Comparison of ENCODE assay signal across 15 mouse cellular contexts in the genomic region with DNA sequence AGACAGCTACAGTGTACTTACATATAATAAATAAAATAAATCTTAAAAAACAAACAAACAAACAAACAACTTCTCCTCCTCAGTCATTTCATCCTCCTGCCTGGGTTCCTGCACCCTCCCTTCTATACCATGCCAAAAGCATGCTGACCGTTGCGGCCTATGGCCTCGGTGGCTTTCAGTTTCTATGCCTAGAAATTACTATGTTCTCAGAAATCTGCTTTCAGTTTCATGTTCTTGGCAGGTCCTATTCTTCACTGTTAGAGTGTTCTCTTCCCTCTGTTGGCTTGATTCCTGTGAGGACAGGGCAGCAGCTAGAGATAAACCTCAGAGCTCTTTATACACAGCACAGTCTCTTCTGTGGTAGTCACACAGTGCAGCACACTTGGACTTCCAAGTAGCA. TPM values are rescaled to one million over a fixed set of nuclear protein-coding genes. Genes with fewer than 3 reads are reported as not detected.
DNase-seq lines count a peak whose midpoint lies in the region; ATAC-seq lines count a peak whose summit lies in the region.
"Had no signal": no experiment of that assay in that cellular context is flagged by ENCODE, and none has a peak within 500 bp of the region (broad histone marks: within the 10 kb centered on the region; RNA-seq: fewer than 3 reads in every experiment).

No protein-coding gene starts in this region.

- H3K27me3 ChIP-seq in liver, embryonic 16.5 days (ENCODE audit: control insufficient read depth, insufficient read depth, low read depth, low read length) = no peaks in the 10 kb centered on the region
- H3K27me3 ChIP-seq in hindbrain, embryonic 10.5 days (ENCODE audit: insufficient read depth, poor library complexity, severe bottlenecking) = no peaks in the 10 kb centered on the region
- H3K27me3 ChIP-seq: heart, embryonic 15.5 days had no signal

- H3K9me3 ChIP-seq in liver, embryonic 16.5 days (replicated peaks; ENCODE audit: control insufficient read depth, low read length) = no peaks in the 10 kb centered on the region
- no peaks in the 10 kb centered on the region for H3K9me3 ChIP-seq in hindbrain, embryonic 10.5 days
- H3K9me3 ChIP-seq: forebrain, embryonic 10.5 days; heart, embryonic 15.5 days had no signal

- no peaks in the 10 kb centered on the region; the same call in none of the 2 replicates for H3K36me3 ChIP-seq in liver, embryonic 16.5 days (ENCODE audit: control insufficient read depth, insufficient read depth)
- peaks cover 27% of the 10 kb centered on the region for H3K36me3 ChIP-seq in hindbrain, embryonic 10.5 days

- no peak overlapping the region for H3K27ac ChIP-seq in liver, embryonic 16.5 days (ENCODE audit: low read length)
- no peak overlapping the region for H3K27ac ChIP-seq in hindbrain, embryonic 10.5 days
- H3K27ac ChIP-seq: forebrain, embryonic 10.5 days; heart, embryonic 15.5 days; stomach, postnatal 0 days had no signal

- no peaks in the 10 kb centered on the region for H3K4me1 ChIP-seq in liver, embryonic 16.5 days (ENCODE audit: control insufficient read depth, low read depth, low read length)
- no peaks in the 10 kb centered on the region for H3K4me1 ChIP-seq in hindbrain, embryonic 10.5 days (replicated peaks)
- H3K4me1 ChIP-seq: forebrain, embryonic 10.5 days had no signal

- 66% methylated on average over 3 of the region's 3 CpGs for WGBS in liver, embryonic 16.5 days (ENCODE audit: insufficient replicate concordance)
- 90% methylated on average over 3 of the region's 3 CpGs for WGBS in hindbrain, embryonic 10.5 days

- DNase-seq in liver (no peak), adipocyte (ENCODE audit: low spot score) (peak; percentile 87)
- peak; percentile 76 for DNase-seq in CD4-positive helper T cell, adult 2 months (ENCODE audit: low read depth, low spot score)
- no peak for DNase-seq in cerebellum, postnatal 10 days
- no peak for DNase-seq in hindbrain, embryonic 10.5 days (ENCODE audit: low spot score)
- DNase-seq in urinary bladder, postnatal 14 days (ENCODE audit: low spot score) = no peak
- DNase-seq: cerebellum, adult 2 months; gastrocnemius, postnatal 10 days; kidney, postnatal 14 days; right cerebral cortex, postnatal 14 days had no signal

- H3K4me3 ChIP-seq in liver, embryonic 16.5 days (ENCODE audit: low read depth, low read length) = no peak overlapping the region
- no peak overlapping the region for H3K4me3 ChIP-seq in hindbrain, embryonic 10.5 days
- H3K4me3 ChIP-seq: forebrain, embryonic 10.5 days; heart, embryonic 15.5 days had no signal

- H3K9ac ChIP-seq in liver, embryonic 16.5 days (ENCODE audit: low read depth, low read length) = no peak overlapping the region
- H3K9ac ChIP-seq: heart, embryonic 15.5 days had no signal

- no peak overlapping the region for H3K4me2 ChIP-seq in liver, embryonic 16.5 days (ENCODE audit: low read depth, low read length)
- H3K4me2 ChIP-seq: heart, embryonic 15.5 days had no signal

- 0 out of 2 replicates have a peak, but pooled peaks have one; percentile 19 for ATAC-seq in liver, embryonic 16.5 days (ENCODE audit: low read depth)
- peak; percentile 59 for ATAC-seq in megakaryocyte progenitor cell, adult 5-6 weeks (replicated peaks; ENCODE audit: poor library complexity)

RNA-seq across cellular contexts. Expression of a gene that starts 12.1 kb away (rescaled TPM):
- 74.9 and 83.3 TPM in 2 replicates for polyA plus RNA-seq in liver, embryonic 16.5 days (2015; fragmentation: Nextera tagmentation; extraction: Ambion mirVana)
- total RNA-seq in megakaryocyte progenitor cell, adult 5-6 weeks (2015) = 76.5 and 83.3 TPM in 2 replicates
- total RNA-seq in megakaryocyte progenitor cell, adult 5-6 weeks (2017) = 52.2 and 52.3 TPM in 2 replicates
- 140 TPM in 2 replicates for polyA plus RNA-seq in hindbrain, embryonic 10.5 days (2016; fragmentation: Nextera tagmentation; extraction: Ambion mirVana)

RNA-seq across cellular contexts. Expression of a gene that starts 15.2 kb away (rescaled TPM):
- polyA plus RNA-seq in liver, embryonic 16.5 days (2015; fragmentation: Nextera tagmentation; extraction: Ambion mirVana) = 7.2 and 7.4 TPM in 2 replicates
- 18.8 and 19.4 TPM in 2 replicates for total RNA-seq in megakaryocyte progenitor cell, adult 5-6 weeks (2015)
- 27.5 and 30.8 TPM in 2 replicates for total RNA-seq in megakaryocyte progenitor cell, adult 5-6 weeks (2017)
- polyA plus RNA-seq in hindbrain, embryonic 10.5 days (2016; fragmentation: Nextera tagmentation; extraction: Ambion mirVana) = 27.0 and 31.8 TPM in 2 replicates

RNA-seq across cellular contexts. Expression of a gene that starts 15.8 kb away (rescaled TPM):
- 7.7 and 9.6 TPM in 2 replicates for polyA plus RNA-seq in liver, embryonic 16.5 days (2015; fragmentation: Nextera tagmentation; extraction: Ambion mirVana)
- 13.4 and 16.3 TPM in 2 replicates for total RNA-seq in megakaryocyte progenitor cell, adult 5-6 weeks (2015)
- 8.6 and 9.6 TPM in 2 replicates for total RNA-seq in megakaryocyte progenitor cell, adult 5-6 weeks (2017)
- polyA plus RNA-seq in hindbrain, embryonic 10.5 days (2016; fragmentation: Nextera tagmentation; extraction: Ambion mirVana) = 1.6 and 2.5 TPM in 2 replicates

RNA-seq across cellular contexts. Expression of a gene that starts 15.8 kb away (rescaled TPM):
- polyA plus RNA-seq in liver, embryonic 16.5 days (2015; fragmentation: Nextera tagmentation; extraction: Ambion mirVana) = 5.5 and 6.8 TPM in 2 replicates
- 5.7 and 5.8 TPM in 2 replicates for total RNA-seq in megakaryocyte progenitor cell, adult 5-6 weeks (2015)
- 3.9 and 7.1 TPM in 2 replicates for total RNA-seq in megakaryocyte progenitor cell, adult 5-6 weeks (2017)
- 0.44 and 0.55 TPM in 2 replicates for polyA plus RNA-seq in hindbrain, embryonic 10.5 days (2016; fragmentation: Nextera tagmentation; extraction: Ambion mirVana)

Comparison
In these comparisons a context has a peak if more than half of its experiments do, and no peak if none do; other contexts are left out.
1. DNase-seq: peak in CD4-positive helper T cell, adult 2 months (single experiment) and adipocyte (single experiment); none in liver (single experiment), cerebellum, postnatal 10 days (0 of 2), hindbrain, embryonic 10.5 days (single experiment) and urinary bladder, postnatal 14 days (single experiment).